Mouse (Mus musculus) spleen, adult 12 weeks (tissue): ENCODE results near the gene Lins1.

Source experiments
- DNase-seq: peaks from one replicate; pipeline ENCODE4 v3.0.0; 2022; ENCODE audit warnings: low spot score

The Lins1 gene

GRCm38 (mm10) chr7:66733431-66733830 is 43.7 kb downstream of the Lins1 start:
- DNase-seq: no peak

- no peak for DNase-seq
These were observed 44.2 kb downstream of the Lins1 start for GRCm38 (mm10) chr7:66733882-66734281.

DNA sequence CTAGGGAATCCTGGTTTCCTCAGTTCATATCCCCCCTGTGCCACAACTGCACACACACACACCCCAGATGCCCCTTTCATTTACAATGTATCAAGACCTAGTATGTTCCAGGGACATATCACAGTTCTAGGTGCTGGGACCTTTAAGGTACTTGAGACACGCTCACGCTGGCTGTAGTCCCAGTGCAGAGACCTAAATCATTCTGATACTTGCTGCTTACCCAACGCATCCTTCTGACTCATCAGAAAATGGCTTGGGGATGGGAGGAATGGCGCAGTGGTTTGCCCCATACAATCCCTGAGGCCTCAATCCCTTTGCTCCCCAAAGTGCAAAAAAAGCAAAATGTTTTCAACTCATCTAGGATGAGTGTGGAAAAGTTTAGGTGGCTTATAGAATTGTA is 44.8 kb downstream of the Lins1 start:
- DNase-seq: no peak

DNA sequence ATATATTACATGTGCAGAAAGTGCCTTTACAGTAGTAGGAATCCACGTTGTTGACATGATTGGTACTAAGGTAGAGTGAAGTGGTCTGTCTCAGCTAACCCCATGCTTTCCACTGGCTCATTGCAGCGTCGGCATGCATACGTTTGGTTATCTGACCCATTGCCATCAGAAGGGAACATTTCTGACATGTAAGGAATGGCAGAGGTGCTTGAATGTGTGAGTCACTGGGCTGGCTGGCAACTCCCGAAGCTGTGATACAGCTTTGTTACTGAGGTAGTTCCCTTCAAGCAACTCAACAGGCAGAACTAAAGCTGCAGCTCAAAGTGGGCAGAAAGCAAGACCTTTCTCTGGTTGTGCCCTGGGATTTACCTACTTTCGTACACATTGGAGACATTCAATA is 45.3 kb downstream of the Lins1 start:
- DNase-seq: no peak

DNA sequence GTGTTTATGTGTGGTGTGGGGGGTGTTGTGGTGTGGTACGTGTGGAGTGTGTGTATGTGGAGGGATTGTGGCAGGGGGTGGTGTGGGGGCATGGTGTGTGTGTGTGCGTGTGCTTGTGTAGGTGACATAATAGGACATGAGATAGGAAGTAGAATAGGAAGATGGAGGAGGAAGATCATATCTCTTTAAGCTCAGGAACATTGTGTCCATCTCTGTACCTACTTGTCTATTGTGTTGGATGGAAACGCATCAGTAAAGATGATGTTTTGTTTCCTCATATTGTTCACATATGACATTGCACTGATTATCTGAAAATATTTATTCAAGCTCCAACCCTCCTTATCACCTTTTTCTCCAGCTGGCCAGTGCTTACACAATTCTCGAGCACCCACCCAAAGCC is 47.7 kb downstream of the Lins1 start:
- no peak for DNase-seq

DNA sequence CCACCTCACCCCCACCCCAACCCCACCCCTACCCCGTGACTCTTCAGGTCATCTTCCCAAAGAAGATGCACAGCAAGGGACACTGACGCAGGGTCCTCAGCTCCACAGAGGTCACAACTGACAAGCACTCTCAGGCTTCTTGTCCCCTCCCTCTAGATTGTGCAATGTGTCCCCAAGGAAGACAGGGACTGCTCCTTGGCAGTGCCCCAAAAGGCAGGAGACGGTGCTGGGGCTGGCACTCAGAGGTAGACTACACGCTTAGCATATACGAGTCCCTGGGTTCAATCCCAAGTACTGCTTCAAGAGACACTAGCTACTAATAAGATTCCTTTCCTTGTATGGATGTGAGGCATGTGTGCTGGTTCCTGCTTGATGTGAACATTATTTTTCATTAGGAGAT is 51.3 kb downstream of the Lins1 start:
- no peak for DNase-seq

- no peak for DNase-seq
These were observed 51.7 kb downstream of the Lins1 start for GRCm38 (mm10) chr7:66741412-66741811.

GRCm38 (mm10) chr7:66743377-66743781 is 53.7 kb downstream of the Lins1 start, which contains the start of gene Cers3:
TSS of gene Cers3 (plus strand) at chr7:66743504.
- no peak for DNase-seq

GRCm38 (mm10) chr7:66746972-66747371 is 57.3 kb downstream of the Lins1 start:
- DNase-seq: no peak

DNA sequence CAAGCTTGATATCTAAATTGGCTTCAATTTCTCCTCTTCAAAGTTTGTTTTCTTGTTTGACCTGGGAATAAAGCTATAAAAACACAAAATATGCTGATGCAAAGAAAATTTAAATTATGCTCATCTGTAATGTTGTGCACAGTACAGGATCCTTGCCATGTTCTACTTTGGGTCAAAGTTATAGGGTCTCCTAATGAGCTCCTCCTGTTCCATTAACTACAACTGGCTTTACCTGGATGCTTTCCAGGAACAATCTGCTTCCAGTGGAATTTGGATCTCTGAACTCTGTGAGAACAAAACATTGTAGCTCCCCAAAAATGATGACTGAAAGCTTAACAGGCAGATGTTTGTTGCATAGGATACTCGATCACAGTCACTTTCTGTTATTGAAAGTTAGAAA is 60.3 kb downstream of the Lins1 start:
- DNase-seq: no peak

DNA sequence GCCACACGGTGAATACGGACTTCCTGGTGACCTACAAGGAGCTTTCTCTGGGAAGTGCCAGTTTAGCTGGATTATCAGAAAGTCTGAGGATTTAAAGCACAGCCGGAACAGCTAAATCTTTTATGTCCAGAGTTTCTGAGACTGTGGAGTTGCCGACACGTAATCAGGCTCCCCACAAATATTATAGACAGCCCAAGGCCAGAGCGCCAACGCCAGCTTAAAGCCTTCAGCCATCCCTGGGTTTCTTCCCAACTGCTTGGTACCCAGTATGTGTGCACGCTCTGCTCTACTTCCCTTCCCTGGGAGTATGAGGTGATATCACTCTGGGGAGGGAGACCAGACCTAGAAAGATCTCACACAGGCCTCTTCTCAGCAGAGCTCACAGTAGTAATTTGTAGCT is 64.1 kb downstream of the Lins1 start:
- no peak for DNase-seq

DNA sequence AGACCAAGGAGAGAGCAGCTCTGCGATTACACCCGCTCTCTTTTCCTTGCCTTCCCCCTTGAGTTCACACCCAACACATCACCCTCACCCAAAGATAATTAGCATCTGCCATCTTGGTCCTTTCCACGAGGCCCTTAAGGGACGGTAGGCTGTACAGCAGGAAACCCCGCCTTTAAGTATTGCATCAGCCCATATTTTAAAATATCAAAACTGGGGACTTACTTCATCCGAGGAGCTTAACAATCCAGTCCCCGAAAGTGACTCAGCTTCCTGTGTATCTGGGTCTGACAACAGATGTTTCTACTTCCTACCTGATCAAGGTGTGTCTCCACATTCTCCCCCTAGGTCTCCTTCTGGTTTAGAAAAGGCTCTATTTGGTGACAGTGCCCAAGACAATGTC is 65.9 kb downstream of the Lins1 start:
- no peak for DNase-seq
